Mouse (Mus musculus) thymus, adult 2 months (tissue): ENCODE results near the gene Exoc4. TPM values are rescaled to one million over a fixed set of nuclear protein-coding genes. Genes with fewer than 3 reads are reported as not detected.

Experiments used
- DNase-seq: peaks from one replicate; pipeline ENCODE4 v3.0.0; 2021
- H3K27ac ChIP-seq: fragments of 200-500 bp; 2 replicates; pipeline ENCODE4 v1.5.1; 2012; ENCODE audit warnings: low read length, control low read depth; ENCODE audit not compliant: control insufficient read depth, insufficient read depth
- H3K27me3 ChIP-seq: fragments of 200-500 bp; 2 replicates; pipeline ENCODE4 v1.6.1; 2012; ENCODE audit warnings: mild to moderate bottlenecking, low read length, moderate library complexity, mixed read lengths; ENCODE audit not compliant: control insufficient read depth, insufficient read depth
- H3K36me3 ChIP-seq: fragments of 200-500 bp; 2 replicates; pipeline ENCODE4 v1.6.1; 2012; ENCODE audit warnings: mild to moderate bottlenecking, low read length, moderate library complexity; ENCODE audit not compliant: control insufficient read depth, insufficient read depth
- H3K4me1 ChIP-seq: fragments of 200-500 bp; replicated peaks from 2 replicates; pipeline ENCODE4 v1.6.1; 2012; ENCODE audit warnings: low read length; ENCODE audit not compliant: control insufficient read depth, insufficient read depth
- H3K4me3 ChIP-seq: fragments of 200-500 bp; 2 replicates; pipeline ENCODE4 v1.5.1; 2012; ENCODE audit warnings: mild to moderate bottlenecking, low read length, control low read depth, moderate library complexity; ENCODE audit not compliant: control insufficient read depth, insufficient read depth
- CTCF ChIP-seq: fragments of 200-500 bp; IDR thresholded peaks from 2 replicates; pipeline ENCODE4 v1.5.1; 2012; ENCODE audit warnings: mild to moderate bottlenecking, control low read depth, low read length, moderate library complexity, borderline replicate concordance; ENCODE audit not compliant: control insufficient read depth, poor library complexity, insufficient read depth; ENCODE audit errors: extremely low read depth
- POLR2A ChIP-seq: fragments of 200-500 bp; IDR thresholded peaks from 2 replicates; pipeline ENCODE4 v1.6.1; 2012; ENCODE audit warnings: mild to moderate bottlenecking, low read length, control low read depth, moderate library complexity; ENCODE audit not compliant: control insufficient read depth, poor library complexity, insufficient read depth; ENCODE audit errors: extremely low read depth
- WGBS: fragments of 180-500 bp; shearing (Covaris S2); methylation state at CpG from one replicate; pipeline ENCODE4 v1.1.7; 2018; 5-methylcytosine and 5-hydroxymethylcytosine counted together
- polyA plus RNA-seq: library from polyadenylated mRNA; depleted of rRNA; stranded (reverse); fragments of >200 nt; gene quantifications from 2 replicates; pipeline ENCODE4 v1.2.3, GENCODE M21; 2012; rRNA removed

Exoc4 gene
- polyA plus RNA-seq, 1 experiment = 12.7 TPM

- H3K4me3 ChIP-seq = no peak overlapping the region
- no peak for DNase-seq
- no peaks in the 10 kb centered on the region for H3K4me1 ChIP-seq
- TF ChIP-seq CTCF (no peak), POLR2A (no peak)
- WGBS = 82% methylated on average over 6 of the region's 6 CpGs
- no peak overlapping the region for H3K27ac ChIP-seq
- H3K36me3 ChIP-seq = no peaks in the 10 kb centered on the region
- no peaks in the 10 kb centered on the region for H3K27me3 ChIP-seq
Observed at GRCm38 (mm10) chr6:34013469-34013868, 764.6 kb downstream of the Exoc4 start.

Other genes starting within 250 kb of the Exoc4 start
- gene Chchd3, start 188.8 kb upstream of the Exoc4 start, polyA plus RNA-seq = 68.9 and 81.0 TPM in 2 replicates